Mouse (Mus musculus) heart, adult 2 months (tissue): ENCODE results near the gene Gm20695. TPM values are rescaled to one million over a fixed set of nuclear protein-coding genes. Genes with fewer than 3 reads are reported as not detected.

Source experiments
- DNase-seq, 2 experiments: peaks; one replicate each; pipeline ENCODE4 v3.0.0; 2021
- H3K27ac ChIP-seq: fragments of 200-600 bp; 2 replicates; pipeline ENCODE4 v1.8.1; 2022
- H3K27me3 ChIP-seq: fragments of 200-500 bp; 2 replicates; pipeline ENCODE4 v1.6.1; 2012; ENCODE audit warnings: mild to moderate bottlenecking, low read length, inconsistent platforms, mixed read lengths; ENCODE audit not compliant: control insufficient read depth, insufficient read depth
- H3K36me3 ChIP-seq: fragments of 200-500 bp; 2 replicates; pipeline ENCODE4 v1.6.1; 2012; ENCODE audit warnings: low read length, inconsistent platforms; ENCODE audit not compliant: control insufficient read depth, insufficient read depth
- H3K4me1 ChIP-seq: fragments of 200-500 bp; 2 replicates; pipeline ENCODE4 v1.6.1; 2011; ENCODE audit warnings: low read length; ENCODE audit not compliant: control insufficient read depth, insufficient read depth
- H3K4me3 ChIP-seq: fragments of 200-600 bp; 2 replicates; pipeline ENCODE4 v1.8.1; 2022
- H3K79me2 ChIP-seq: fragments of 200-500 bp; replicated peaks from 2 replicates; pipeline ENCODE4 v1.6.1; 2012; ENCODE audit warnings: mild to moderate bottlenecking, inconsistent platforms, low read length, moderate library complexity, mixed read lengths; ENCODE audit not compliant: control insufficient read depth, insufficient read depth
- H3K9ac ChIP-seq: fragments of 200-500 bp; 2 replicates; pipeline ENCODE4 v1.6.1; 2012; ENCODE audit warnings: low read depth, mild to moderate bottlenecking, control low read depth, inconsistent platforms, low read length, mixed read lengths
- CTCF ChIP-seq: fragments of 200-600 bp; IDR thresholded peaks from 2 replicates; pipeline ENCODE4 v1.8.1; 2022; ENCODE audit warnings: antibody characterized with exemption, mild to moderate bottlenecking, moderate library complexity
- EP300 ChIP-seq: fragments of 200-500 bp; IDR thresholded peaks from 2 replicates; pipeline ENCODE4 v1.6.1; 2011; ENCODE audit warnings: low read depth, low read length, control low read depth; ENCODE audit not compliant: insufficient read depth
- POLR2A ChIP-seq: fragments of 200-500 bp; IDR thresholded peaks from 2 replicates; pipeline ENCODE4 v1.6.1; 2011; ENCODE audit warnings: mild to moderate bottlenecking, low read depth, low read length, control low read depth; ENCODE audit not compliant: insufficient read depth
- WGBS: fragments of 180-500 bp; shearing (Covaris S2); methylation state at CpG from one replicate; pipeline ENCODE4 v1.1.7; 2018; 5-methylcytosine and 5-hydroxymethylcytosine counted together
- intact Hi-C: fragments of 180-260 bp; cut with DNase I; formaldehyde crosslinking; loops from one replicate; pipeline ENCODE4 v1.15.1; 2025
- polyA plus RNA-seq: library from polyadenylated mRNA; depleted of rRNA; stranded (reverse); fragments of >200 nt; gene quantifications from 2 replicates; pipeline ENCODE4 v1.2.3, GENCODE M21; 2012
- total RNA-seq, 2 experiments: library from RNA; stranded (reverse); gene quantifications; 2 replicates each; pipeline ENCODE4 v1.2.3; 2021

The Gm20695 gene
- total and polyA plus RNA-seq, 3 experiments, result 0.27 to 0.42 TPM; not detected in 1

- H3K27me3 ChIP-seq, result no peaks in the 10 kb centered on the region
- peaks cover 7% of the 10 kb centered on the region for H3K4me1 ChIP-seq
- no peak overlapping the region for H3K4me3 ChIP-seq
- H3K79me2 ChIP-seq, result peaks cover 7% of the 10 kb centered on the region; the same call in 1 of the 2 replicates
- intact Hi-C loops, result loop anchor here (10.0 kb wide), 1 partner anchor 1008 kb away; the partner anchor contains the start of genes Mgrn1 and Ubald1
- TF ChIP-seq CTCF, result no peak
- TF ChIP-seq POLR2A, result no peak
- TF ChIP-seq EP300, result no peak
- DNase-seq, result no peak
- WGBS, result 94% methylated on average over 4 of the region's 4 CpGs
- no peak overlapping the region for H3K27ac ChIP-seq
- no peak overlapping the region for H3K9ac ChIP-seq
- H3K36me3 ChIP-seq, result peaks cover 5% of the 10 kb centered on the region; the same call in 1 of the 2 replicates
Observed at GRCm38 (mm10) chr16:3876346-3876745, 8.1 kb upstream of the Gm20695 start.

GRCm38 (mm10) chr16:3885065-3885670 is 720 bp downstream of the Gm20695 start:
- TF ChIP-seq EP300 (no peak), CTCF (no peak), POLR2A (no peak)
- 2% methylated on average over 10 of the region's 10 CpGs for WGBS
- H3K79me2 ChIP-seq, result peaks cover 4% of the 10 kb centered on the region; the same call in 1 of the 2 replicates
- peak overlapping the region; percentile 98 for H3K9ac ChIP-seq
- peak overlapping the region; percentile 97 for H3K27ac ChIP-seq
- peaks cover 17% of the 10 kb centered on the region for H3K4me1 ChIP-seq
- peaks cover 15% of the 10 kb centered on the region for H3K36me3 ChIP-seq
- intact Hi-C loops, result loop anchor here (2.0 to 10.0 kb wide), 2 partner anchors 38 to 140 kb away; partner anchors contain the start of genes Zfp174 and Zfp263
- peak overlapping the region; percentile 99 for H3K4me3 ChIP-seq
- no peaks in the 10 kb centered on the region for H3K27me3 ChIP-seq
- no peak for DNase-seq

DNA sequence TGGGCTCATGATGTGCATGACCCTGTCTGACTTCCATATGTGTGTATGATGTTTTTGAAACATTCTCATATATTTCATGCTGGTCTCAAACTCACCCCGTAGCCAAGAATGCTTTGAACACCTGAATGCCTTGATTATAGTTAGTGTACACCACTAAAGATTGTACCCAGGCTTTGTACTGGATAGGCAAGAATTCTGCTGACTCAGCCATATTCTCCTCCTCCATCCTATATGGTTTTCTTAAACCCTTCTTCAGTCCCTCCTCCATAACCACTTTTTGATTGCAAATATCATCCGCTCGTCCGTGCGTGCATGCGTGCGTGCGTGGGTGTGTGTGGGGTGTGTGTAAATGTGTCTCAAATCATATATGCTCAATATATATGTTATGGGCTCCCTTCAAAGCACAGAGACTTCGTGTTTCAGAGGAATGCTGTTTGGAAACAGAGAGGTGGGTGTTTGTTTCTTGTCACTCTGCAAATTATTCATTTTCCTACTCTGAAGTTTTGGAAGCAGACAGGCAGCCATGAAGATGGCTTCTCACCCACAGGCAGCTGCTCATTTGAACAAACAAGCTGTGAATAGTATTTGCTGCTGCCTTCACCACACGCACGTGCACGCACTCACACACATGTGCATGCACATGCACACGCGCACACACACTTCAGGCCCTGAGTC is 7.3 kb downstream of the Gm20695 start:
- no peak for TF ChIP-seq EP300
- TF ChIP-seq CTCF, result no peak
- TF ChIP-seq POLR2A, result no peak
- 91% methylated on average over 14 of the region's 14 CpGs for WGBS
- Histone ChIP-seq H3K4me1 (peaks cover 20% of the 10 kb centered on the region), H3K27me3 (no peaks in the 10 kb centered on the region), H3K36me3 (peaks cover 11% of the 10 kb centered on the region), H3K4me3 (no peak overlapping the region), H3K27ac (no peak overlapping the region), H3K79me2 (peaks cover 4% of the 10 kb centered on the region), H3K9ac (no peak overlapping the region)
- intact Hi-C loops, result no loop called here
- no peak for DNase-seq

- Histone ChIP-seq H3K27ac (peak overlapping the region; percentile 40; the same call in 1 of the 2 replicates), H3K9ac (no peak overlapping the region), H3K27me3 (no peaks in the 10 kb centered on the region), H3K4me3 (no peak overlapping the region), H3K36me3 (peaks cover 8% of the 10 kb centered on the region), H3K4me1 (peaks cover 15% of the 10 kb centered on the region), H3K79me2 (peaks cover under 1% of the 10 kb centered on the region)
- WGBS, result 5% methylated on average over 3 of the region's 3 CpGs
- intact Hi-C loops, result no loop called here
- no peak for DNase-seq
- TF ChIP-seq CTCF (no peak), POLR2A (no peak), EP300 (no peak)
Observed at GRCm38 (mm10) chr16:3893739-3894138, 9.3 kb downstream of the Gm20695 start.

DNA sequence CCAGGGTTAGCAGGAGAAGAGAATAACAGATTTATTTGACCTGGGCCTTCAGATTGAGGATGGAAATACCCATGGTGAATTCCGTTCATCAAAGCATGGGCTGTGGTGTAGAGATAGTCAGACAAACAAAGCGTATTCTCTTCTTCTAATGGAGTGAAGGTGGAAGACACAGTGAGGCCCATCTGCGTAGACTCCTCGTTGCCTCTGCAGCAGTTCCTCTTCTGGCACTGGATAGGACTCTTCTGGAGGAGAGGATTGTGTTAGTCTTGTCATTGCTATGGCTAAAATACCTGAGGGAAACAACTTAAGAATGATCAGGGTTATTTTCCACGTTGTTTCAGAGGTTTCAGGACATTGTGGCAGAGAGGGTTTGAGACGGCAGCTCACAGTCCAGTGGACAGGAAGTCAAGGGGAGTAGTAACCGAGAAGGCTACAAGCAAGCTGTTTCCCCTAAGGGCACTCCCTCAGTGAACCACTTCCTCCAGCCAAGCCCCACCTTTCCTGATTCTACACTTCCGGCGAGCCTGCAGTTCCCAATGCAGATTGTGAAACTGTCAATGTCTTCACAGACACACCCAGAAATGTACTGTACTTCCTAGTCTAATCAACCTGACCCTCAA is 10.8 kb downstream of the Gm20695 start:
- DNase-seq, result peak; percentile 59 to 79
- H3K4me3 ChIP-seq, result peak overlapping the region; percentile 25
- H3K4me1 ChIP-seq, result peaks cover 15% of the 10 kb centered on the region
- peak overlapping the region; percentile 40 for H3K27ac ChIP-seq
- no peaks in the 10 kb centered on the region; the same call in none of the 2 replicates for H3K79me2 ChIP-seq
- WGBS, result 43% methylated on average over 9 of the region's 9 CpGs
- TF ChIP-seq POLR2A, result peak; percentile 60
- TF ChIP-seq EP300, result peak; percentile 57; the same call in 1 of the 2 replicates
- no peak for TF ChIP-seq CTCF
- H3K36me3 ChIP-seq, result peaks cover 8% of the 10 kb centered on the region
- H3K9ac ChIP-seq, result peak overlapping the region; percentile 4; the same call in 1 of the 2 replicates
- H3K27me3 ChIP-seq, result no peaks in the 10 kb centered on the region
- intact Hi-C loops, result no loop called here
